Mouse (Mus musculus): ENCODE results near the gene Mamld1. TPM values are rescaled to one million over a fixed set of nuclear protein-coding genes. Genes with fewer than 3 reads are reported as not detected.

The Mamld1 gene
- total RNA-seq, 2 experiments from 2014 or later = 6.3 to 7.2 TPM

- intact Hi-C loops (cut with DNase I) = loop anchor here (5.0 to 10.0 kb wide), 2 partner anchors 70 to 308 kb away; partner anchors contain the start of gene Mamld1
Measured at GRCm38 (mm10) chrX:71122359-71123293, 72.6 kb downstream of the Mamld1 start.

GRCm38 (mm10) chrX:71125013-71125412 is 75.0 kb downstream of the Mamld1 start:
- intact Hi-C loops (cut with DNase I) = loop anchor here (10.0 kb wide), 1 partner anchor 310 kb away; no protein-coding TSS in a partner anchor
- no peak for DNase-seq

More at GRCm38 (mm10) chrX:71122359-71123293, 72.6 kb downstream of the Mamld1 start:
- no peak for DNase-seq

- intact Hi-C loops (cut with DNase I) = loop anchor here (5.0 kb wide), 1 partner anchor 549 kb away; no protein-coding TSS in a partner anchor
- peak; percentile 22 to 40 for DNase-seq
Measured at GRCm38 (mm10) chrX:71131464-71131863, 81.4 kb downstream of the Mamld1 start.

GRCm38 (mm10) chrX:71141390-71141789 is 91.3 kb downstream of the Mamld1 start:
- DNase-seq = no peak
- intact Hi-C loops (cut with DNase I) = loop anchor here (10.0 kb wide), 1 partner anchor 667 kb away; the partner anchor contains the start of gene Tmem185a

GRCm38 (mm10) chrX:71149441-71150050 is 99.5 kb downstream of the Mamld1 start:
- intact Hi-C loops (cut with DNase I) = loop anchor here (5.0 to 10.0 kb wide), 3 partner anchors 63 to 675 kb away; partner anchors contain the start of genes Mamld1, Mtm1 and Tmem185a
- DNase-seq = peak in 1 of 2 experiments; percentile 13

GRCm38 (mm10) chrX:71150551-71151001 is 100.5 kb downstream of the Mamld1 start:
- intact Hi-C loops (cut with DNase I) = loop anchor here (5.0 kb wide), 2 partner anchors 62 to 98 kb away; partner anchors contain the start of genes Mamld1 and Mtm1
- peak; percentile 60 to 63 for DNase-seq

- intact Hi-C loops (cut with DNase I) = loop anchor here (5.0 kb wide), 1 partner anchor 51 kb away; no protein-coding TSS in a partner anchor
- no peak for DNase-seq
Measured at GRCm38 (mm10) chrX:71181526-71181925, 131.5 kb downstream of the Mamld1 start.

- intact Hi-C loops (cut with DNase I) = loop anchor here (5.0 kb wide), 1 partner anchor 49 kb away; no protein-coding TSS in a partner anchor
- DNase-seq = peak; percentile 17 to 21
Measured at GRCm38 (mm10) chrX:71183671-71184070, 133.6 kb downstream of the Mamld1 start.

- intact Hi-C loops (cut with DNase I) = no loop called here
- peak; percentile 10 to 31 for DNase-seq
Measured at GRCm38 (mm10) chrX:71186396-71186795, 136.3 kb downstream of the Mamld1 start.

- DNase-seq = no peak
- intact Hi-C loops (cut with DNase I) = no loop called here
Measured at GRCm38 (mm10) chrX:71204776-71205175, 154.7 kb downstream of the Mamld1 start.

Other genes starting within 250 kb of the Mamld1 start
- 10 to 100 TPM; 20.8 to 21.4 TPM for gene Mtm1, start 160.5 kb downstream of the Mamld1 start, total RNA-seq (2021)